Mouse (Mus musculus) embryonic facial prominence, embryonic 13.5 days (tissue): Measurements from ENCODE around the gene Spatc1l. TPM values are rescaled to one million over a fixed set of nuclear protein-coding genes. Genes with fewer than 3 reads are reported as not detected.

ENCODE experiments used
- ATAC-seq: fragments of 200-750 bp; cut with Nextera tagmentation; 2 replicates; pipeline ENCODE4 v1.8.0; 2017; ENCODE audit warnings: low read depth; ENCODE audit not compliant: insufficient number of reproducible peaks, insufficient read depth, low FRiP score, low TSS enrichment
- H3K27ac ChIP-seq: fragments of 300-500 bp; sonication (generic); 2 replicates; pipeline ENCODE4 v1.5.1; 2015; ENCODE audit warnings: moderate library complexity, mild to moderate bottlenecking, inconsistent platforms
- H3K27me3 ChIP-seq: fragments of 300-500 bp; sonication (generic); 2 replicates; pipeline ENCODE4 v1.6.1; 2015; ENCODE audit warnings: mild to moderate bottlenecking, inconsistent platforms
- H3K36me3 ChIP-seq: fragments of 300-500 bp; sonication (generic); 2 replicates; pipeline ENCODE4 v1.6.1; 2015; ENCODE audit warnings: mild to moderate bottlenecking, inconsistent platforms
- H3K4me1 ChIP-seq: fragments of 300-500 bp; sonication (generic); 2 replicates; pipeline ENCODE4 v1.6.1; 2015; ENCODE audit warnings: inconsistent platforms
- H3K4me2 ChIP-seq: fragments of 300-500 bp; sonication (generic); 2 replicates; pipeline ENCODE4 v1.6.1; 2015; ENCODE audit warnings: moderate library complexity, mild to moderate bottlenecking, inconsistent platforms
- H3K4me3 ChIP-seq: fragments of 300-500 bp; sonication (generic); 2 replicates; pipeline ENCODE4 v1.5.1; 2015; ENCODE audit warnings: mild to moderate bottlenecking, inconsistent platforms
- H3K9ac ChIP-seq: fragments of 300-500 bp; sonication (generic); 2 replicates; pipeline ENCODE4 v1.6.1; 2015; ENCODE audit warnings: mild to moderate bottlenecking, inconsistent platforms
- H3K9me3 ChIP-seq: fragments of 300-500 bp; sonication (generic); 2 replicates; pipeline ENCODE4 v1.6.1; 2016; ENCODE audit warnings: inconsistent platforms
- whole genome bisulfite sequencing: fragments of 180-500 bp; shearing (Covaris S2); methylation state at CpG from one replicate; pipeline ENCODE4 v1.1.7; 2015; ENCODE audit warnings: mixed read lengths; 5-methylcytosine and 5-hydroxymethylcytosine counted together
- polyA plus RNA-seq: library from polyadenylated mRNA; unstranded; fragments of >200 nt; fragmentation: Nextera tagmentation; extraction: Ambion mirVana; gene quantifications from 2 replicates; pipeline ENCODE4 v1.2.1, GENCODE M21; 2015

Spatc1l gene
- polyA plus RNA-seq, 1 experiment from 2014 or later = not detected

DNA sequence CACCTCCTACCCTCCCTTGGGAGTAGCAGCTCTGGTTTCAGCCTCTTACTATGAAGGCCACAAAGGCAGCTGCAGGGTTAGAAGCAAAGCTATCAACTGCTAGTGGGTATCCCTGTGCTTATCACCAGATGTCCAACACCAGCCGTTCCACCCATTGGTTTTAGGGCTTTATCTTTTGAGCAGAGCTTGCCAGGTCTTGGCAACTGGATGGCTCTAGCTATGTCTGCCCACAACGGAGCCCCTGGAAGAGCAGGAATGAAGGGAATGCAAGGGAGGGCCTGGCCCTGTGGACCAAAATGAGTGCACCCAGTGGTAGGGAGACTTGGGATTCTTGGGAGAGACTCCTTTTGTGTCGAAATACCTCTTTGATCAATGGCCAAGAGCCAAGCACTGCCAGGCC is 40.6 kb downstream of the Spatc1l start:
- no peak overlapping the region for H3K4me2 ChIP-seq
- 84% methylated on average over 3 of the region's 3 CpGs for WGBS
- no peak overlapping the region for H3K27ac ChIP-seq
- no peak for ATAC-seq
- no peaks in the 10 kb centered on the region for H3K27me3 ChIP-seq
- H3K4me3 ChIP-seq = no peak overlapping the region
- H3K9ac ChIP-seq = no peak overlapping the region
- H3K36me3 ChIP-seq = peaks cover 92% of the 10 kb centered on the region
- no peaks in the 10 kb centered on the region for H3K9me3 ChIP-seq
- no peaks in the 10 kb centered on the region for H3K4me1 ChIP-seq

DNA sequence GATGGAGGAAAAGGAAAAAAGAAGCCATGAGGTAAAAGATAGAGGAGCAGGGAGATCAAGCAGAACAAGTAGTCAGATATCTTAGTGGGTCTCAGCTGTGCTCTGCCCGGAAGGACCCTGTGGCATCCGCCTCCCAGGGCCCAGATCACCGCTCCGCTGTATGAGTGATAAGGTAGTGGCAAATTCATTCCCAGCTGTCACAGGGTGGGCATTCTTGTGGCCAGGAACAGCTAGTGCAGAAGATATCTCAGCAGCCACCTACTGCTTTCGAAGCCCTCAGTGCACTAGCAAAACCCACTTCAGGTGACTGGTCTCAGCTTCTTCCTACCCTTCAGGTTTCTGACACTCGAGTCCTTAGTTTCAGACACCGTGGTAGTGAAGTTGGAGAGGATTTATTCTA is 50.4 kb downstream of the Spatc1l start:
- Histone ChIP-seq H3K36me3 (peaks cover 86% of the 10 kb centered on the region), H3K9ac (no peak overlapping the region), H3K4me1 (no peaks in the 10 kb centered on the region), H3K9me3 (no peaks in the 10 kb centered on the region), H3K27me3 (no peaks in the 10 kb centered on the region), H3K4me3 (no peak overlapping the region), H3K4me2 (no peak overlapping the region), H3K27ac (no peak overlapping the region)
- no peak for ATAC-seq
- WGBS = 90% methylated on average over 7 of the region's 7 CpGs

Other genes with a start within 250 kb of the Spatc1l start
- 12.5 TPM in 2 replicates for gene Dip2a, start 217.0 kb upstream of the Spatc1l start, polyA plus RNA-seq
- gene AC141477.1, start 121.8 kb upstream of the Spatc1l start, polyA plus RNA-seq = 2.1 TPM in 1 of 2 replicates, not detected in the other
- gene Pcnt, start 119.5 kb upstream of the Spatc1l start, polyA plus RNA-seq = 13.9 and 16.4 TPM in 2 replicates
- gene 2610028H24Rik, start 113.2 kb upstream of the Spatc1l start, polyA plus RNA-seq = not detected in 2 replicates
- gene Mcm3ap, start 93.3 kb upstream of the Spatc1l start, polyA plus RNA-seq = 67.9 and 79.8 TPM in 2 replicates
- 6.0 and 7.4 TPM in 2 replicates for gene Ybey, start 93.2 kb upstream of the Spatc1l start, polyA plus RNA-seq
- gene Lss, start 30.7 kb upstream of the Spatc1l start, polyA plus RNA-seq = 37.3 and 39.0 TPM in 2 replicates
- gene Ftcd, start 13.4 kb downstream of the Spatc1l start, polyA plus RNA-seq = 0.73 TPM in 1 of 2 replicates, not detected in the other
- gene Col6a2, start 61.4 kb downstream of the Spatc1l start, polyA plus RNA-seq = 173 and 181 TPM in 2 replicates
- gene Col6a1, start 163.9 kb downstream of the Spatc1l start, polyA plus RNA-seq = 174 and 175 TPM in 2 replicates